Mouse (Mus musculus) yolk sac, embryonic 10.5 days (tissue): ENCODE data around the gene Chst11.

Experiments
- DNase-seq: peaks from one replicate; pipeline ENCODE4 v3.0.0-alpha.2; 2017; ENCODE audit warnings: low spot score

The Chst11 gene

DNA sequence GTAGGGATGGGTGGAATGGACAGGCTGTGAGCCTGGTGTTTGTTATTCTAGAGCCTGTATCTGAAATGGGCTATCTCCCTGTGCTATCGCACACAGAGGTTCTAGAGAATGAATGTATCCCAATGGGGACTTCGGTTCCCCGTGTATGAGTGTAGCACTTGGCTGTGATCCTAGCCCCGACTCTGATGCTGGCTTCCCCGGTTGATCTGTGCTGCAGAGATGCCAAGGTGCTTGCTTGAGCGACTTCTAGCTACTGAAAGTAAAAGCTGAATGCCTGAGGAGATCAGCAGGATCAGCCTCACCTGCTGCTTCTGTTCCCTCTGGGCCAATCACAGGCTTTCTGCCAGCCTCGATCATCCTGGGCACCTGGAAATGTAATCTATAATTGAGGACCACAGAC is 91.5 kb downstream of the Chst11 start:
- DNase-seq = no peak

DNA sequence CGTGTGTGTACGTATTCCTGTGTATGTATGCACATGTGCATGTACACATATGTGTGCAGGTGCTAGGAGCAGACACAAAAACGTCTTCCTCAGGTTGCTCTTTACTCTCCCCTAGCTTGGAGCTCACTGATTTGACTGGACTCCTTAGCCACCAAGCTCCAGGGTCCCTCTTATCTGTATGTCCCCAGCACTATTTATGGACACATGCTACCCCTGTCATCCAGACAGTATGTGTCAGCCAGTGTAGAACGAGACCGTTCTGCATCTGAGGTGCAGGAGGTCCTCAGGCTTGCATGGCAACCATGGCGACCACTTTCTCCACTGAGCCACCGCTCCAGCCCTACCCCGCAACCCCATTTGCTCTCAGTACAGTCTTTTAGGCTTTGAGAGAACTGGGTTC is 93.4 kb downstream of the Chst11 start:
- no peak for DNase-seq

DNA sequence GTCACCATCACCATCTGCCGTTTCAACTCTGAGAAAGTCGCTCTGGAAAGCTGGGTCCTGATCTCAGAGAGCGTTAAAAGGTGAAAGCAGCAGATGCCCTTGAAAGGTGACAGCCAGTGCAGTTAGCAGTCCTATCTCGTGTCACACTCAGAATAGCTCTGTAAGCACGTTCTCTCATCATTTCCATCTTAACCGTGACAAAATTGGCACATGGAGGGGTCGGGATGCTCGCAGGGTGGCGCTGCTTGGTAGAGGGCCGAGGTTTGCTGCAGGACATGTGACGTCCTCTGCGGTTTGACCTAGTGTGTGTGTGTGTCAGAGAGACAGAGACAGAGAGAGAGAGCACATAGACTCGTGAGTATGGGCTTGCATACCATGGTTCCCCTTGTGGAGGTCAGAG is 94.5 kb downstream of the Chst11 start:
- no peak for DNase-seq

DNA sequence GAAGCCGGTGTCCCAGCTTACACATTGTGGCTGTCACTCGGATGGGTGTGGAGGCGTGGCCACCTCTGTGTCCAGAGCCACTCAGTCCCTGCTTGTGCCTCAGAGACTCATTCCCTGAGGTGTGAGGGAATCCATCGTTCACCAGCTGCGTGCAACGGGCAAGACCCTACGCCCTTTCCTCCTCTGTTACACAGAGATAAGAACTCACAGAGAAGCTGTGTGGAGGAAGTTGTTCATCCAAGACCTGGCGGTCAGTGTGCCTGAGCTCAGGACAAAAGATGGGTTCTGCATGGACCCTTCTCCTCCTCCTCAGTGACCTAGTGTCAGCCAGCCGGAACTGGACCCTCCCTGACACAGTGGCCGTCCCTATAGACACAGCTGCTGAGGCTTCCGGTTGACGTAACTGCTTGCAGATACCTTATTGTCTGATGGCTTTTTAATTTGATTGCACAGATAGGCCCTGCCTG is 95.0 kb downstream of the Chst11 start:
- no peak for DNase-seq

DNA sequence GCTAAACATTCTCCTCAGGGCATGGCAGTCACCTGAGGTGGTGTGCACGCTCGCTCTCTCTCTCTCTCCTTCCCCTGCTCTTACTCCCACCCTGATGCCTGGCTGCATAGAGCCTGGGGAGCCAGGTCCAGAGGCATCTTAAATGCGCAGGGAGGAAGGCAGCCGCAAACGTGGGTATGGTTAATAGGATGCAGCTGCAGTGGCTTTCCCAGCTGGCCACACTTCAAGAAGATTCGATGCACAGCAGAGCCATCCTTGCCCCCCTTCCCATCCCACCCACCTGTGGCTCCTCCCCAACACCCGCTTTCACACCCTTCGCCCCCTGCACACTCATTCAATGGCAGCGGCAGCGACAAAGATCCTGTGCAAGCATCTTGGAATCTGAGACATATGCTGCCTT is 95.6 kb downstream of the Chst11 start:
- no peak for DNase-seq

DNA sequence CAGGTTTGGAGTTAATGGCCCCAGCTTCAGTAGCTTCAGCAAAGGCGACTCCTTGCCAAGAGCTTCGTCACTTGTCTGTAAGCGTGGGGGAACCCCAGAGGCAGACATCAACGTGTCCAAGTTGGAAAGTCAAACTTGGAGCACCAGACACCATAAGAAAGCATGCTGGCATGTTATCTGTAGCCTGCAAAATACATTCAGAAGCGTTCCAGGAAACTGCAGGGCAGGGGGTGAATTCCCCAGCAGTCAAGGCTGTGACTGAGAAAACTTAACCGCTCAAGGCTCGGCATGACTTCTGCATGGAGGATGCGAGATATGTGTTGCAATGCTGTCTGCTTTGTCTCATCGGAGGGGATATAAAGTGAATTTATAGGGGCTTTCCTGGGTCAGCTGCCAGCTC is 98.6 kb downstream of the Chst11 start:
- DNase-seq = peak; percentile 41

DNA sequence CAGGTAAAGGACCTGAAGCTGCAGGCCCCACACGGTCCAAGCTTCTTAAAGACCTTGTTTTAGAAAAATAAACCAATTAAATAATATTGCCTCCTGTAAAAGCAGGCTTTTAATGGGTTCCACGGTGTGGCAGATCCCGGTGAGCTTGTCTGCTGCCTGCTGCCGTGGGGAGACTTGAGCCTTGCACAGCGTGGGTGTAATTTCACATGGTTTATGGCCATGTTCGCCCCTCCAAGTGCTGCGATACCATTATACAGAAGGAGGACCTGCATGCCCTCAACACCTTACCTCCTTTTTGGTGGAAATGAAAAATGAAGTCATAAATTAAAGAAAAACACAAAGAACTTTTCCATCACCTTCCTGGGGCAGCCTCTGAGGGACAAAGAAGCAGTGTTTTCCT is 103.0 kb downstream of the Chst11 start:
- DNase-seq = no peak

DNA sequence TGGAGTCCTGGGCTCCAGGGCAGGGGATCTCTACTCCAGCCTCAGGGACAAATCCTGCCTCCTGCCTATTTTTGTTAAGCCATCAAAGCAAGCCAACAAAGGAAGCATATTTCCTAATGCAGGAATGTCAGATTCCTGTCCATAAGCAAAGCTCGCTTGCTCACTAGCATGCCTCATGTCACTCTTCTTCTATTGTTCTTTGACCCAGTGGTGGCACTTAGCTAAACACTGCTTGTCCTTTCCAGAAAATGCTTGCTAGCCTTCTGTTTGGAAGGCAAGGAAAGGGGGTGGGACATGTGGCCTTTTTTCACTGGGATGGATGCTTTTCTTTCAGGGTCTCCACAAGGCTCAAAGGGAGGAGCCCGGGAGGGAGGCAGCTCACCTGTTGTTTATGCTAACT is 103.5 kb downstream of the Chst11 start:
- no peak for DNase-seq

DNA sequence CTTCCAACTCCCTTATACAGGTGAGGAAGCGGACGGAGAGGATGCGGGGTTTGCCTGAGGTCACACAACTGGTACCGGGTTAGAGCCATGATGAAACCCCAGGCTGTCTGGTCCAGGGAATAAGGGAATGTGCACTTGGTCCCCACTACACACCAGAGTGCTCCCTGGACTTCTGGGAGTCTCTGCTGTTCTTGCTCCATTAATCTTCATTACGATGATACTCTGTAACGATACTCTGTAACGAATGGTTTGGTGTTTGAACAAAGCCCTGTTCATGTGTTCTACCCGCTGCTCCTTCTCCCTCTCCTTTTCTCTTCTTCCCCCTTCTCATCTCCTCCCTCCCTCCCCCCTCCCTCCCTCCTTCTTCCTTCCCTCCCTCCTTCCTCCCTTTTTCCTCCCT is 104.9 kb downstream of the Chst11 start:
- no peak for DNase-seq

DNA sequence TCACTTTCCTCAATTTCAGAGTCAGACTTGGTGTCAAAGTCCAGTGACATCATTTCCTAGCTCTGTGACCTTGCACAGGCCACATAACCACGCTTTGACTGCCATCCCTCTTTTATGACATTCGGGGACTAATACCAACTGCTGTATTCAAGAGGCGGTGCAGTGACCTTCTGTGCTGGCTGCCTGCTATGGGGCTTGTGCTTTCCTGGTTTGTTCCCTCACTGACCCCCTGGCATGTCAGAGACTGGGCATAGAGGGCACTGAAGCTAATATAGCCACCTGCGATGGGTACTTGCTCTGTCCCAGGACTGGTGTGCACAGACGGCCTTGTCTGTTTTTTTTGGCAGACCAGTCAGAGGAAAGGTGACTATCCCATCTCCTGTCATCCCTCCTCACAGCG is 108.4 kb downstream of the Chst11 start:
- no peak for DNase-seq

DNA sequence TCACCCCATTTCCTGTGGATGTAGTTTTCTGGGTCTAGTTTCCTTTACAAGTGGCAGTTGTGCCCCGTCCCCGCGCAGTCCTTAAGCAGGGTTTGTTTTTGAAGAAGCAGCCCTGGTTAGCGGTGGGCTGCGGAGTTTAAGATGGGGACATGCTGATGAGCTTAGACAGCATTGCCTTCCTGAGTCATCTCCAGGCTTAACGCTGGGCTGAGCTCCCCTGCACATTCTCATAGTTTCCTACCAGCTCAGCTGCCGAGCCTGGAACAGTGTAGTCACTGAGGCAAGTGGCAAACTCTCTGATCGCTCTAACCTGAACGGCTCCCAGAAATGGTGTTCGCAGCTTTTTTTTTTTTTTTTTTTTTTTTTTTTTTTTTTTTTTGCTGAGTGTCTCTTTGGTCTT is 109.0 kb downstream of the Chst11 start:
- no peak for DNase-seq

DNA sequence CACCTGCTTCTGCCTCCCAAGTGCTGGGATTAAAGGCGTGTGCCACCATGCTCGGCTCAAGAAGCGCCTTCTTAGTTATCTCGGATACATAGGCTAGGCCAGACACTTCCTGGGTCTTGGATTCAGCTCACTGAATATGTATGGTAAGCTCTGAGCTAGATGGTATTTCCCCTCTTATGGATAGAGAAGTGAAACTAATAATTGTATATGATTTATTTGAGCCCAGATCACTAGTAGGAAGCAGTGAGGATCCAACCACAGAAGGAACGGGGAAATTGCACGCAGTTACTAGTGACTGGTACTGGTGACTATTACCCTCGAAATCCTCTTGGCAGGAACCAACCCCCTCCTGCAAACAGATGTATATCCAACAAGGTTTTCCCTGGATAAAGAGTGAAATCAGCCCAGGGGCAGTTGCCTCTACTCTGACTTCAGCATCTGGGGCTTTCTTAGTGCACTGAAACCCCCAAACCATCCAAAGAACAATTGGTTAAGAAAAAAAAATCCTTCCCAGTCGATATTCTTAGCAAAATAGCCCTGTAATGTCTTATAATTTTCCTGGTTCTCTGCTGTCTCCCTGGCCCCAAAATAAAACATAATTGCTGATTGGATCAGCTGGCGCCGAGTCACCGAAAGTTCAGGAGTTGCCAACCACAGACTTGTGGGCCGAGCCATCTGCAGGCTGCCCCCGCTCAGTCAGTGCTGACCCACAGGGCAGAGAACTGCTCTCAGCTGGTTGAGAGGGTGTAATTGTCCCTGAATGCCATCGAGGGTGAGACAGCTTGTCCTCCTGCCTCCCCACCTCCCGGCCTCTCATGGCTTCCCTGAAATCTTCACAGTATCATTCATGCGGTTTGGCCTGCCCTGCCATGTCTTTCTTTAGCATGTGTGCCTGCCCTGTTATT is 109.8 kb downstream of the Chst11 start:
- no peak for DNase-seq

DNA sequence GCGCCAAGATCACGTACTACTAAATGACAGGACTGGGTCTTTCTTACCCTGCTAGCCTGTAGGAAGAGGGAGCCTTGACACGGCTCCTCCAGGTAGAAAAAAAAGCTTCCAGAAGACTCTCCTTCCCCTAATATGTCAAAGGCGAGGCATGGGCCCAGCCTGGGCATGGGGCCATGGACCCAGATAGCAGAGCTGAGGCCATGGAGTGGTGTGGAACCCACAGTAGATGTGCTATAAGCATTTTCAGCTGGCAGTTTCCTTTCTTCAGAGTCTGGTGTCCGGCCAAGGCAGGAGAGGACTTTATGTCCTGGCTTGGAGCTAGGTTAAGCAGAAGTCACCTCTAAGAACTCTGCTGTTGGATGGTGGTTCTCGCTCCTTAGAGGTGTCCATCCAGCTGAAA is 111.0 kb downstream of the Chst11 start:
- no peak for DNase-seq

DNA sequence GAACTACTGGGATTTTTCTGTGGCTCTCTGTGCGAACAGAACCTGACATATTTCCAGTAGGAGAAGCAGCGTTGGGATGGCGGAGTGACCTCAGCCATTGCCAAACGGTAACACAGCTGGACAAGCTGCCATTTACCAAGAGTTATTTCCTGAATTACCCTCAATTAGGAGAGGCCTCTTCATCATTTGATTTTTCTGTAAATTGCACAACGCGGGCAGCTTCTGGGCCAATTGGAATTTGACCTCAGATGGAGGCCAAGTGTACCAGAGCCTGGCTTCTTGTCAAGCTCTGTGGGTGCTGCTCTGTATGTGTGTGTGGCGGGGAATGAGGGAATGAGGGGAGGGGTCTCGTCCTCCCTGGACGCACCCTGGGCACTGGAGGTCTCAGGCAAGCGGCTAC is 113.6 kb downstream of the Chst11 start:
- no peak for DNase-seq

DNA sequence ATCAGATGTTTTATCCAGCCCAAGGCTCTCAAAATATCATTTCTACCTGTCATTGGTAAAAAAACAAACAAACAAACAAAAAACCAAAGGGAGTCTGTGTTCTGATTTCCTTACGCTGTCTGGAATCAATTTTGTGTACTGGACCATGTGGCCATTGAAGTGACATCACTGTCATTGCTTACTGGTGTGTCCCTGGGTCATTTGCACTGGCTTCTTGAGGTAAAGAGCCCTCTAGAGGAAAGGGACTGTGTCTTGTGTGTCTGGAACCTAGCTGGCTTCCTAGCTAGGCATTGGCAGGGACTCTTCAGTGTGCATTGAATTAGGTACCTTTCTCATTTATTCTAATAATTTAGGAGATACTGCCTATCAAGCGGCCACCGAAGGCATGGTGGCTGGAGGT is 114.4 kb downstream of the Chst11 start:
- DNase-seq = no peak

DNA sequence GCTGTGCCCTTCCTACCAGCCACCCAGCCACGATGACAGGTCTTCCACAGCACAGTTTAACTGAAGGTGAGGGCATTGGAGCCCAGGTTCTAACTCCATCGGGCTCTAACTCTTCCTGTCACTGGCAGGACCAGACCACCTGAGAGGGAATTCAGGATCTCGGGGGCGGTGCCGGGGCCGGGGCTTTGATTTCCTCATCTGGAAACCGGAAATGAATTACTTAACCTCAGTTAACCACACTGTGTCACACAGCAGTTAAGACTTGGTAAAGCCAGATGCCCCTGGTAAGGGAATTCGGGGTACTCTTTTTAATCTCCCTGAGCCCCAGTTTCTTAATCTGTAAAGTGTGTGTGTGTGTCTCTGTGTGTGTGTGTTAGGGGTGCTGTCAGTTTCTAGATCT is 115.6 kb downstream of the Chst11 start:
- no peak for DNase-seq

DNA sequence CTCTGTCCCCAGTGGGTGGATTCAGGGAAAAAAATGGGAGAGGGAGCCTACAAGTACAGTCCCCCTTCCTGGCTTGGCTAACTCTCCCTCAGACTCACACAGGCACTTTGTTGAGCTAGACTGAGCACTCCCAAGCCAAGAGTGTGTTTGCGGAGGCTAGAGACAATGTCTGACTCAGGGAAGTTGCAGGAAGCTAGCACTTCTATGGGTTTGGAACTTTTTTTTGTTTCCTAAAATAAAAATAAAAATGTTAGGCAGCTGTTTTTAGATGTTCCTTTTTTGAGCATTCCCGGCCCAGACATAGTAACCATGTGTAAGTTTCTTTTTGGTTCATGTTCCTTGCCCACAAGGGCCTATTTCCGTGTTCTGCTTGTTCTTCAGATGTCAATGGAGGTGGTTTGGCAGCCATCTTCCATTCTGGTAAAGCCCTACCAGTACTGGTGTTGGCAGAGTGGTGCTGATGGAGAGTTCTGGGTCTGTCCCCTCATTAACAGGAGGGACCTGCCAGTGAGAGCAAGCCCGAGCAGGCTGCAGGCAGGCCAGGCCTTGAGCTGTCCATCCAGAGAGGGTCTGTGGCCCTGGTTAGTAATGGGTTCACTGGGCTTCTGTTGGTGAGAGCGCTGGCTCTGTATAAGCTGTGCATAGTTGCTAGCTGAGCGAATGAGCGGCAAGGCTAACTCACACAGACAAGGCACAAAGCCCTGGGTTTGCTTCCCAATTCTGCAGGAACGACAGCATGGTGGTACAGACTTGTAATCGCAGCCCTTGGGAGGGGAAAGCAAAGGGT is 116.3 kb downstream of the Chst11 start:
- no peak for DNase-seq

DNA sequence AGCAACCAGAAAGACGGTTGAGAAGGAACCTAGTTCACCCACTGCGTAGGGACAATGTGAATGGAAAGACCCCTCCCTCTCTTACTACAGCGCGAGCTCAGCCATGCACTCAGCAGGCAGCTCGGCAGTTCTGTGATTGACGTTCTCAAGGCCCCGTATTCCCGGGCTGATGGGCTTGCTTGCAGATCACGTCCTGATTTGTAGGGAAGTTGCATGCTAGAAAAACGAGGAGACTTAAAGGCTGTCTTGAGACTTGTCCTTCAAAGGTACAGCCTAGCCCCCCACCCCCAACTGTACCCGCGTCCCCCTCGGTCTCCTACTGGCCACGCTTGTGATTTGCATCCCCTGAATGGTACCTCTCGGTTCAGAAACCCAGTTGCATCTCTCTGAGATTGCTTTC is 117.4 kb downstream of the Chst11 start:
- DNase-seq = no peak

DNA sequence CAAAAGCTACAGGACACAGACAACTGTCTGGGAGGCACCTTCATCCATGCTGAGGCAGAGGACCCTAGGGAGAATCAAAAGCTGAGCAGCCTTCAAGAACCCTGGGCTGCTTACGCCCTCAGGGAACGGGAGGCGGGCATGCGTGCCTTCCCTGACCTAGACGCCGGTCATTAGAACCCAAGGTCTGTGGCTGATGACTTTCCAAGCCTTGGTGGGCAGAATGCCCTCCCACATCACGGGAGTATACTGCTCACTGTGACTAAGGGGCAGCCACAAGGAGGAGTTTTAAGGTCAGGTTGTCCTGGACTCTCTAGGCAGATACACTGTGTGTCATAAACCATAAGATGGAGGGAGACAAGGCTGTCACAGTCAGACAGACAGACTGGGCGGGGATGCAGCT is 118.9 kb downstream of the Chst11 start:
- no peak for DNase-seq

DNA sequence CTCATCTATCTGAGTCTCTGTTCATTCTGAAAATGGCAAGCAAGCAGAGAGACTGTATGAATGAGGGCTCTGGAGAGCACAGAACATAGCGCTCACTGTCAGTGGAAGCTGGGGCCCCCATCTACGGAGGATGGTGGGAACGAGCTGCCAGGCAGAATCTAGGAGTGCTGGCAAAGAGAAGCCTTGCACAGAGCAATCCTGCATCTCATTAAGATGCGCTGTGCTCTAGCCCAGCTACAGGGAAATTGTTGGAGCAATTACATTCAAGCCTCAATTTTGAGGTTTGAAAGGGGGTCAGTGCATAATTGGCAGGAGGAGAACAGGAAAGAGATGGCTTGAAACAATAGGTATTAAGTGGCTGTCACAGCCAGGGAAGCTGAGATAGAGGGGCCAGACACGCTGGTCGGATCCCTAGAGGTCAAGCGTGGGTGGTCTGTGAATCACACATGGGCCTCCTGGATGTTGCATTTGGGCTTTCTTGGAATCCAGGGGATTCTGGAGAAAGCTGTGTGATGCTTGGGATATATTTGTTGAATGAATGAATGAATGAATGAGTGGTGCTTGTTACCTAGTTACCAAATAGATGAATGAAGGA is 121.0 kb downstream of the Chst11 start:
- no peak for DNase-seq

DNA sequence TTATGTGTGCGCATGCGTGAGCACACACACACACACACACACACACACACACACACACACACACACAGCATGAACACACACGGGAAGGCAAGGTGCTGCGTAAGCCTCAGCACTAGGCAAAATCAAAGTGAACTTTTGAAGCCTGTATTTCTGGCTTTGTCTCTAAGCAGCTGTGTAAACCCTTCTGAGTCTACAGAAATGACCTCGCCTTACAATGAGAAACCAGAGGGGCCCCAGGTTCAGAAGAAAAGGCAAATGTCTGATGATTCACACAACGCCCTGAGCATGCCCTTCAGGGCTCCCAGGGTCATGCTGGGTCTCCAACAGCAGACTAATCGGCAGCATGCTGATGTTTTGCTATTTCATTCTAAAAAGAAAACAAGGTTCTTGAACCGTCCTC is 122.1 kb downstream of the Chst11 start:
- no peak for DNase-seq

DNA sequence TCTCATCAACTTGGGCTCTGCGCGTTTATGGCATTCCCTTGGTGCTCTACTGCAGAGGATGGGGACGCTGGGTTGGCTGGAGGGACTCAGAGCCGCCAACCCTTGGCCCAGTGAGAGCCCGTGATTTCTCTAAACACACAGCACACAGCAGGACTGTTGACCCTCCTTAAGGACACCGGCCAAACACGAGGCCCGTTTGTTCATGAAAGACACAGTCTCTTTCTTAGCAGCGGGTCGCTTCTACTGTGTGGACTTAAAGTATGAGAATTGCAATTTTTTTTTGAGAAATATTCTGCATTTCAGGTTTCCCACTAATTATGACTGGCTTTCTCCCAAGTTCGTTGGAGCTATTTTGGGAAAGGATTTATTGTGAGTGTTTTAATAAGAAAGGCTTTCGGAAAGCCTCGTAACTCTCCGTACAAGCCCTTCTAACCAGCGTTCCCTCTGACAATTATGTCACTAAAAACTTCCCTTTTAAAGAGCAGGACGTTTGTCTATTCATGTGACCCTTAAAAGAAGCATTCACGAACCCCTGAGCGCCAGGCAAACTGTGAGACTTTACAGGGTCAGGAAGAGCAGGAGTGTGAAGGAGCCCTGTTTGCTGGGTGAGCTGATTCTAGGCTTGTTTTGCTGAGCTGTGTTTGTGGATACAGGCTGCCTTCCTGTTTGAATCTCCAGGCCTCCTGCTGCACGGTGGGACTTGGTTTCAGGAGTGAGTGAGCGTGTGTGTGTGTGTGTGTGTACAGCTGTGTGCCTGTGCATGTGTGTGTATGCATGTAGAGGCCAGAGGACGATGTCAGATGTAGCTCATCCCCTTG is 122.8 kb downstream of the Chst11 start:
- DNase-seq = no peak
